Mouse (Mus musculus): Measurements from ENCODE around the gene Avpi1.
A peak's percentile ranks its signal among the peaks of the same experiment; 100 is the strongest.

The Avpi1 gene

DNA sequence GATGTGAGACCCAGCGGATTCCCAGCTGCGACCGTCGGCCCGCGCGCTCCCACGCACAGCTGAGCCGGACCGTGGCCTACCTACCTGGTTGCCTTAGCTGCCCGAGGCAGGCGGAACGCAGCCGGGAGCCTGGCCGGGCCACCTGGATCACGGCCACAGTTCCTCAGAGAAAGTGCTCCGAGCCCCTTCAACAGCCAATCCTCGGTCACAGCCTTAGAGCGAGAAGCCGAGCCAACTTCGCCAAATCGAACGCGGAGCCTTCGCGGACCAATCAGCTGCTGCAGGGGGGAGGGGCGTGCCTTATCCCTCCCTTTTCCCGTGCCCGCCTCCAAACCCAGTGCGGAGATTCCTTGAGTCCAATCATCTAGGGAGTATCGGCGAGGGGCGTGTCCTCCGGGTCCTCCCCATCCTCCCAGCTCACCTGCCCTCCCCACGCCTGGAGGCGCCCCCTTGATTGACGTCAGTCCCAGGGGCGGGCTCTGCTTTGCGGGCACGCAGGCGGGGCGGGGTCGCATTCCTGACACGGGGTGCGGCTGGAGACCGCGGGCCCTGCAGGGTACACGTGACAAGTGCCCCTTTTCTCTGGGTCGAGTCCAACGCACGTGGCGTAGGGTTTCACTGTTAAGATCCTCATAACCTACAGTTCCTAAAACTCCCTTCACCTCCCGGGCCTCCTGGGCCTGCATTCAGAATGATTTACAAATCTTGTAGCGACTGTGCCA is at the start of gene Avpi1:
Gene Avpi1 (minus strand): TSS at position 273 of the 722 bp plus-strand sequence.
- peak; percentile 100 for DNase-seq (ENCODE audit: low read depth, low spot score)

DNA sequence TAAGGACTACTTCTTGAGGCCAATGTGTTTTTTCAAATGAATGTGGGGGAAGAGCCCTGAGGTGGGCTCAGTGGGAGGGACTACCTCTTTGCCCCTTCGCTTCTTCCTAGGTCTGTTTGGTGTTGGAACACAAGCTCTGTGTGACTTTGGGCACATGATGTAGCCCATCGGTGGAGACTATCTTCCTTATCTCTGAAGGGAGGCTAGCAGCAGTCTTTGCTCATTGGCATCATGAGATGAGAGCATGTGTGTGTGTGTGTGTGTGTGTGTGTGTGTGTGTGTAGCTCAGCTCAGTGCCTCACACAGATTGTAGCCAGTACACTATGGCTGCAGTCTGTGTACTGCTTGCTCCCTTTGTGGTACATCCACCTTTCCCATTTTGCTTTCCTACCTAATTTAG is 48.6 kb upstream of the Avpi1 start:
- no peak for DNase-seq (ENCODE audit: low read depth, low spot score)

DNA sequence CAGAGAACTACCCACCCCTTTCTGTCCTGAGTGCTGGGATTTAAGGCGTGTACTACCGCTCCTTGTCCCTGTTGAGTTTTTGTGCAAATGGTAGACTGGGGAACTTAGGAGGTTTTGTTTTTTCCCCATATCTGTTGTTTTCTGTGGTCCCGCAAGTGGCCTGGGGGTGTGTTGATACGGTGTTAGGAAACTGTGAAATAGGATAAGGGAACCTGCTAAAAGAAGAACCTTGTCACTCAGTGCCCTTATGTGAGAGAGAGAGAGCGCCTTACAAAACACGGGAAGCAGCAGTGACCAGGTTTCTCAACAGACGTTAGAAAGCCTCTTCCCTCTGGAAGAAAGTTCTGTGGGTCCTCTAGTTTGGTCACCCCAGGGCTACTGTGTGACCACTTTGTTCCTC is 48.0 kb upstream of the Avpi1 start:
- no peak for DNase-seq (ENCODE audit: low read depth, low spot score)

DNA sequence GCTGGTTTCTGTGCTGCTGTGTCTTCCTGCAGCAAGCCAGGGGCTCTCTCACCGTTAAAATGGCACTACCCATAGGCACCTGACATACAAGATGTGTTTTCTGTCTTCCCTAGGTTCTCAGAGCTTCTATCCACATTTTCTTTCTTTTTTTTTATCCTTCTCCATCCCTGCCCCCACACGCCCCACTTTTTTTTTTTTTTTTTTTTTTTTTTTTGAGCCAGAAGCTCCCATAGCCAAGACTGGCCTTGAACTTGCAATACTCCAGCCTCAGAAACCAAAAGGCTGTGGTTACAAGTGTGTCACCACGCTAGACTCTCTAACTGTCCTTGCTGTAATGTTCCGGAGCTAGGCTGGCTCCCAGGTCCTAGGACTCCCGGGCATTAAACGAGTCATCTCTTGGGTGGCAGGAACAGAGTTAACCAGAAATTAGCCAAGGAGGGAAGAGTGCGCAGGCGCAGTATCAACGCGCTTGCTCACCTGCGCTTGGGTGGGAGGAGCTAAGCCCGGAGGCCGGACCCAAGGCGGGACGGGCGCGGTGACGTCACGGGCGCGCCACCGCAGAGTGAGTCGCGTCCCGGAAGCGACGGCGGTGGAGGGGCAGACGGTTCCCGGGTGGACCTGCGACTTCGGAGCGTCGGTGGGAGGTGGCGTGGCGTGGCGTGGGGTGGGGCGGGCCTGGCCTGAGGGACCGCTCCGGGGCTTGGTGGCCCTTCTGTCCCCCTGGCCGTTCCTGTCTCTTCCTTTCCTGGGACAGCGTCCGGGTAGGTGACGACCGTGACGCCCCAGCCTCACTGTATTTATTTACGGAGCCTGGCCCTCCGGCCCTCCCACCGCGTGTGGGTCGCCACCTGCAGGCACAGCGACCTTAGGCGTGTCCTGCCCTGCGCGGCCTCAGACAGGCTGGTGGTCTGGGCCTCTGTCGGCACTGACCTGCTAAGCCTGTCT is 41.4 kb upstream of the Avpi1 start:
- DNase-seq (ENCODE audit: low read depth, low spot score), result peak; percentile 95

DNA sequence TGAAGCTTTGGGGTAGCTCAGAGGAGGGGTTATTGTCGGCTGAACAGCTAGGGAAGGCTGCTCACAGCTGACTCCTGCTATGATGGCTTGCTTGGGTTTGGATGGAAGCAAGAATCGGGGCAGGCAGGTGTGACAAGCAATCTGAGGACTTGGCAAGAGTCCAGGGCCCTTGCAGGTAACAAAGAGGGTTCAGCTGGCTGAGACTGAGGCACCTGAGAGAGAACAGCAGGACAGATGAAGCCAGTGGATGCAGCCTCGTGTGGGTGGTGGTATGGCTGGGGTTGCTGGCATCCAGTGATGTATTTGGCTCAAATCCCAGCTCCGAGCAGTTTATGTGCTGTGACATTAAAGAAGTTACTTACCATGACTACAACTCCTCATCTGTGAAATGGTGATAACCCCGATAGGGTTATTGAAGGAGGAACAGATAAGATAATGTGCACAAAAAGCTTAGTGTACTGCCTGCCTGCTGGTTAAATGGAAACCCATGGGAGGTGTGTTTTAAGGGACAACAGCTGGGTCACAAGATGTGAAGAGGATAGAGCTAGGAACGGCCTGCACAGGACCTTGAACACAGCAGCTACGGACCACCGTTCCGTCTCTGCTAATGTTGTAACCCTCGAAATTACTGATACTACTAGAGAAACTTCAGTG is 40.6 kb upstream of the Avpi1 start:
- no peak for DNase-seq (ENCODE audit: low read depth, low spot score)

DNA sequence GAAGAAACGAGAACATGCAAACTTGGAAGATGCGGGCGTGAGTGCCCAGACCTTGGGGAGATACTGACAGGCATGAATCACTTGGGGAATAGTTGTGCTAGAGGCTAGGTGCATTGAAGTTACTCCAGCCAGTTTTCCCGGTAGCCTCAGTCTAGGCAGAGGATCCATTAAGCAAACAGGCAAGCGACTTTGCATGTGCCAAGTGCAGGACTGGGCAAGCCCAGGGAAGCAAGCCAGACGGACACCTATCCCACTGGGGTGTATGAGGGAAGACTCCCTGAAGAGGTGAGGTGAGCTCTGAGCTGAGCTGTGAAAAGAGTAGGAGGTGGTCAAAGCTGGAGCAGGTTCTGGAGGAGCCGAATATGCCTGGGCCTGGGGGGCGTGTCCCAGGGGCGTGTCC is 38.6 kb upstream of the Avpi1 start:
- DNase-seq (ENCODE audit: low read depth, low spot score), result no peak

DNA sequence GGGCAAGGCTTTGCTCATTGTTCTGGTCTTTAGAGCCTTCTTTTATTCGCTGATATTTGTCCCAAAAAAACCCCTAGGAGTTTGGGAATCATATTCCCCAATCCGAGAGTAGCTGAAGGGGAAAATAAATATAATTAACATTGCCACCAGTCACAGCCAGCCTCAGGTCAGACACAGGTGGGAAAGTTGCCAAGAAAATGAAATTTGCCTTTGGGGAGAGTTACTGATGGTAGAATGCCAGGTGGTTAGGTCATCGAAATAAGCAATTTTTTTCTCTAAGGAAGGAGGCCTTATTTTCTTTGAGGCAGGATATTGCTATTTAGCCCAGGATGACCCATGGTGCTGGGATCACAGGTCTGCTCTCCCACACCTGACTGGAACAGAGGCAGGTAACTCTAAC is 37.9 kb upstream of the Avpi1 start:
- DNase-seq (ENCODE audit: low read depth, low spot score), result no peak

DNA sequence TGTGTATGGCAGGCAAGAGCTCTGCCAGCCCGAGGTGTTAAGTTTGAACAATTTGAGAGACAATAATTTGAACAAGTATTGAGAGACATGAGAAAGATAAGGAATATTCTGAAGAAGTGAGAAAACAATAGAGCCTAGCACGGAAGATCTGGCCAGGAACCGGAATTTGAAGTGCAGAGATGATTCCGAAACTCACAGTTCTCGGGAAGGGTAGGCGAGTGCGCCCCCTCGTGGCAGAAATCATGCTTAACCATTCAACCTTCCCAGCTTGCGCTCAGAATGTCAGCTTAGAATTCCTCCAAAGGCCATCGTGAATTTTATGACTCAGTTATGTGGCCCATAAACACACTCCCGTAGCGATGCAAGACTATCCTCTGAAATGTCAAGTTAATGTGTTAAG is 37.3 kb upstream of the Avpi1 start:
- DNase-seq (ENCODE audit: low read depth, low spot score), result peak; percentile 80

DNA sequence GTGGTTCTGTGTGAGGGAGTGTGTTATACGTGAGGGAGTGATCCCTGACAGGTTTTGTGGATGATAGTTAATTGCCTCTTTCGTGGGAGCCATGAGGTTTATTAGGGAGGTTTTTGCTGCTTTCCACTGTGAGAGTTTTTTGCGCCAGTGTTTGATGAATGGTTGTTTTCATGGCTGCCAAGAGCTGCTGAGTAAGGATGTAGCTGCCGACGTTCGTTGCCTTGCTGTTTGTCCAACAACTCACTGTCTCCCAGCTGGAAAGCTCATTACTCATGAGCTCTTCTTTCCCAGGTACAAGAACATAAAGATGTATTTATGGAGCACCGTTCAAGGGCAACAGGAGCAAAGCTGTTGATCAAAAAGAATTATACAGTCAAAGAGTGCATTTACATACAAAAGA is 35.3 kb upstream of the Avpi1 start:
- no peak for DNase-seq (ENCODE audit: low read depth, low spot score)

DNA sequence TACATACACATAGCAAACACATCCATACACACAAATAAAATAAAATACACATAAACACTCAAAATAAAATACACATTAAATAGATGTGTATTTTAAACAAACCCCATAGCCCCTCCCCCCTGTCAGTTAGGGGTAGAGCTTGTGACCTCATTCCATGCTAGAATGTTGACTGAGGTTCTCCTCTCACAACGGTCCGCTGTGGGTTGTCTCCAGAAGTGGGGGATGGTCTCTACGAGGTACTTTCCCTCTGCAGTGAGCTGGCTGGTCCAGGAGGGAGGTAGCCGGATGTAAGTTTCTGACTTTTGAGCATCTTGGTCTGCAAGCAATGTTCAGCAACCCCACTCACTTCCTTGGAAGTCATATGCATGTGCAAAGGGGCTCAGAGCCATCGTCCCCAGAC is 34.9 kb upstream of the Avpi1 start, which contains the start of gene Zfyve27:
Gene Zfyve27 (plus strand): TSS at position 188 of the 400 bp plus-strand sequence.
- DNase-seq (ENCODE audit: low read depth, low spot score), result no peak

DNA sequence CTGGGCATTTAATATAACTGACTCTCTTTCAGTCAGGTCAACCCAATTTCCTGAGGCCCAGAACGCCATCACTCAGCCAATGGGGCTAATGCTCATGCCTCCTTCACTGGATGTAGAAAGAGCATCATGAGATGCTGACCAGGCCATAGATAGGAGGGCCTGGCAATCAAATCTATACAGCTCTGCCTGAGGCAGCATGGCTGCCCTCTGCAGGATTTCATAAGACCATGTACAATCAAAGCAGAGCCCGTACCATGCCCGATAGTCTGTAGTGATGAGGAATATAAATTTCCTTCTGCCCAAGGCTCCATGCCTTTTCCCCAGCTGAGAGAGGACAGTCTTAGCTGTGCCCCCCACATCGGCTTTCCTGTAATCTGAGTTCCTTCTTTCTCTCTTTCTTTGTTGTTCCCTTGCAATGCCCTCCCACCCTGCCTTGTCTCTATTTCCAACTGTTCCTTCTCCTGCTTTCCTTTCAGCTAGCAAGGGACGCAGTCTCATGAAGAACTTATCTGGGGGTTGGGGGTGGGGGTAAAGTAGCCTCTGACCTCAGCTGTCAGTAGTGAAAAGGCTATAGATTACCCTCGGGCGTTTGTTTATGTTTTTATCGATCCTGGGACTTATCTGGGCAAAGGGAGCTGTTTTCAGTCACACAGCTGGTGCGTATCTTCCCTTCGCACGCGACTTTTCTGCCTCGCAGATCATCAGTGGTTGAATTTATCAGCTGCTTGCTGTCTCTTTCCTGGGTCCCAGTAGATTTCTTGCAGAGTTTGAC is 29.6 kb upstream of the Avpi1 start:
- no peak for DNase-seq (ENCODE audit: low read depth, low spot score)

DNA sequence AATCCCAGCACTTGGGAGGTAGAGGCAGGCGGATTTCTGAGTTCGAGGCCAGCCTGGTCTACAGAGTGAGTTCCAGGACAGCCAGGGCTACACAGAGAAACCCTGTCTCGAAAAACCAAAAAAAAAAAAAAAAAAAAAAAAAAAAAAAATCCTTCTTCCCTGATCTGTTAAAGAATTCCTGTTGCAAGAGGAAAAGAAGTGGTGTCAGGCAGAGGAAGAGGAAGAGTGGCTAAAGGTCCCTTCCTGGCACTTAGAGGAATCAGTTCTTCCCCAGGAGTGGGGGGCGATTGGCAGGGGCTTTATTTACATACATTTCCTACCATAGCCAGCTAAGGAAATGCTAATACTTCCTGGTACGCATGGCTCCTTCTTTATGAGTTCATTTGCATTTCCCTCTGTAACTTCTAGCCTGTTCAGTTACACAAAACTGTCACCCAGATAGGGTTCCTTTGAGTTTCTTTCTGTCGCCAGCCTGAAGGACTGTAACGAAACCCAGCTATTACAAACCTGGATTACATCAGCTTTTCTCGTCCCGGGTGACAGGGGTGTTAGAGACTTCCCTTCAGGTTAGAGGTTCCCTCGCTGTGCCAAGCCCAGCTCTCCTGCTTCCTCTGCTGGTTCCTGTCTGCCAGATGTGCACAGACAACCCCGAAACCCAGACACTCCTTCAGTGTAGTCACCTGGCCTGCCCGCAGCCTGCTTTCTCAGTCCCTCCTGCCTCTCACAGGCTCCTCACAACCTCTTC is 28.8 kb upstream of the Avpi1 start:
- no peak for DNase-seq (ENCODE audit: low read depth, low spot score)

DNA sequence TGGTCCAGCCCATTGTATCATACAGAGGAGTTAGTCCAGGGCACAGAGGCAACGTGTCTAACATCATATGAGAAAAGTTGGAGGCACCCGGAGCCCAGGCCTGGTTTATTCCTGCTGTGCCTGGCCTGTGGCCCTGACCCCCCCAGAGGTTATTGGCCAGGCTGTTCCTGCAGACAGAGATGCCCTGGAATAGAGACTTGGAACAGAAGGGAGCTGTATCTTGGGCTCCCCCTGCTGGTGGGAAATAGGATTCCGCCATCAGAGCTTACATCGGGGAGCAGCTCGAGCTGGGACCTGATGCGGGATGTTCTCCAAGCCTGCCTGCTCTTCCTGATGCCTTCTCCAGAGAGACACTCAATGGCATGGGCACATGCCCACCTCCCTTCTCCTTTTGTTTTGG is 23.1 kb upstream of the Avpi1 start:
- DNase-seq (ENCODE audit: low read depth, low spot score), result peak; percentile 90

DNA sequence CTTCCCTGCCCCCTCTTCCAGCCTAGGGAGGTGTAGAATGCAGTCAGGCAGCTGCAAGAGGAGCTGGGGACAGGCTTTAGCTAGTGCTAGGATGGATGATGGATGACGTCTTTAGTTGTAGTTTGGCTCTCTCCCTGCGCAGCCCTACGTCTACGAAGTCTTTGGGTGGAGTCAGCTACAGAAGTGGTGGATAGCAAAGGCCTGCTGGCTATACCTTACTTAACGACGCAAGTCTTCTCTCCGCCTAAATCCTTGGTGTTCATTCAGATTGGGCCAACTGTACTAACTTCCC is 19.7 kb upstream of the Avpi1 start:
- no peak for DNase-seq (ENCODE audit: low read depth, low spot score)

DNA sequence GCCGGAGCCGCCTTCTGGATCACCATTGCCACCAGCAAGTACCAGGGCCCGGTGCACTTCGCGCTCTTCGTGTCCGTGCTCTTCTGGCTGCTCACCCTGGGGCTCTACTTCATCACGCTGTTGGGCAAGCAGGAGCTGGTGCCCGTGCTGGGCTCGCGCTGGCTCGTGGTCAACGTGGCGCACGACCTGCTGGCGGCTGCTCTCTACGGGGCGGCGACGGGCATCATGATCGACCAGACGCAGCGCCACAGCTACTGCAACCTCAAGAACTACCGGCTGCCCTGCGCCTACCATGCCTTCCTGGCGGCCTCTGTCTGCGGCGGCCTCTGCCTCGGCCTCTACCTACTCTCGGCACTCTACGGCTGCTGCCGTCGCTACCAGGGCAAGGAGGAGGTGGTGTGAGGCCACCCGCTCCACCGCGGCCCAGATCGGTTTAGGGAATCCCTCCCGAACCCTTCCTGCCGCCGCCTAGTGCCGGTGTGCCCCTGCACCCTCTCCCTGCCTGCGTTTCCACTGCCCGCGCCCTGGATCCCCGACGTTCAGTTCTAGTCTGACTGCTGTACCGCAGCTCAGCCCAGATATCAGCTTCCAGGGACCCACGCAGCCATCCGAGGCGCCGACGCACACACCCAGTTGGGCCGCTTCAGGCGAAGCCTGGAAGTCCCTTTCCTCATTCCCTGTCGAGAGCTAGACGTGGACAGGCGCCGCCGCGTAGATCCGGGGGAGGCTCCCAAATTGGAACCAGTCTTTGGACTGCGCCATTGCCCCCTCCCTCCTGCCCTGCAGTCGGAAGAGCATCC is 19.1 kb upstream of the Avpi1 start:
- peak; percentile 64 for DNase-seq (ENCODE audit: low read depth, low spot score)

DNA sequence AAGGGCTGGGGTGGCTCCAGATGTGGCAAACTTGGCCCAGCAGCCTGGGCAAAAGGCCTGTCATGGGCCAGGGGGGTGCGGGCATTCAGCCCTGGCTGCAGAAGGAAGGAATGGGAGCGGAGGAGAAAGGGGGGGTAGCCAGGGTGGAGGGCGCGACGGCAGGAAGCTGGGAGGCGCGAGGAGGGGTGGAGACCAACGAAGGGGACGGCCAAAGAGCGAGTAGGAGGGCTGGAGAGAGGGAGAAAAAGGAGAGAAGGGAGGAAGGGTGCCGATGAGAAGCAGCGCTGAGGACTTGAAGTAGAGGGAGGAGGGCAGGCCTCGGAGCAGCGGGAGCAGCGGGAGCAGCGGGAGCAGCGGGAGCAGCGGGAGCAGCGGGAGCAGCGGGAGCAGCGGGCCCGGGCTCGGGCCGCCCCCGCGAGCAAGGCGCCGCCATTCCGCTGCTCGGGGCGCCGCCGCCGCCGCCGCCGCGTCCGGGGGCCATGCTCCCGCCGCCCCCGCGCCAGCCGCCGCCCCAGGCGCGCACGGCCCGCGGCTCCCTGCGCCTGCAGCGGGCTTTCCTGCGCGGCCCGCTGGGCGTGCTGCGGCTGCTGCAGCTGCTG is 18.4 kb upstream of the Avpi1 start, which contains the start of gene Marveld1:
Gene Marveld1 (plus strand): TSS at position 231 of the 599 bp plus-strand sequence.
- peak; percentile 79 for DNase-seq (ENCODE audit: low read depth, low spot score)

DNA sequence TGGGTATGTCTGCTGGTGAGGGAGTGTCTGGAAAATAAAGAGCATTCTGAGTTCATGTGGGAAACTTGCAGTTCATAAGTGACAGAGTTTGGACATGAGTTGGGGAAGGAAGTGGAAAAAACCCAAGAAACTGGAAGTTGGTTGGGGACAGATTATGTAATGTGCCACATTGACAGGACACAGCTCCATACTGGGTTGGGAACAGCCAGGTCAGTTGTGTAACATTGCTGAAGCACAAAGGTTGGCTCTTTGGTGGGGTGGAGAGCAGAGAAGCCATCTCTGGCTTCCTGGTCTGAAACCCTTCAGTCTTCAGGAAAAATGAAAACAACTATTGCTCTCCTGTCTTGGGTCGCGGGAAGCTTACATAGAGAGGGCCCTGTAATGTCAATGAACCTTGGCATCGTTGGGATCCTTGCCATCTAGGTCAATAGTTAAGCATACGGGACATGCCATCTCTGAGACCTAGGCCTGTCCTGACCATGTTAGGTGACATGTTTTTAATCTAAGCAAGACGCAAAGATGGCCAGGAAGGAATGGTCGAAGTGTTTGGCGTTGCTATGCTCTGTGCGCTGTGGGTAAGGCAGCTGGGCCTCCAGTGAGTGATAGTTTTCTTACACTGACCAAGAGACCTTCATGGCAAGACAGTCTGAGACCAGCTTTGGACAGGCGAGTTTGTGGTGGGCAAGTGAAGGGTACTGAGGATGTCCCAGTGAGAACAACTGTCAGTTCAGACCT is 17.6 kb upstream of the Avpi1 start:
- no peak for DNase-seq (ENCODE audit: low read depth, low spot score)

DNA sequence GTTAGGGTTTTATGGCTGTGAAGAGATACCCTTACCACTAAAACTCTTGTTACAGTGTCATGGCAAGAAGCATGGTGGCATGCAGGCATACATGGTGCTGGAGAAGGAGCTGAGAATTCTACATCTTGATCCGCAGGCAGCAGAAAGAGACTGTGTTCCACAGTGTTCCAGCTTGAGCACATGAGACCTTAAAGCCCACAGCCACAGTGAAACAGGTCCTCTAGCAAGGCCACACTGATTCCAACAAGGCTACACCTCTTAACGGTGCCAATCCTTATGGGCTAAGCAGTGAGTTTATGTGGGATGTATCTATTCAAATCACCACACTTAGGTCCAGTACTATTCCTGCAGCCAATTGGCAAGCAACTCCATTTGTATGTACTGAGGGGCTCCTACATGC is 16.9 kb upstream of the Avpi1 start:
- DNase-seq (ENCODE audit: low read depth, low spot score), result no peak

DNA sequence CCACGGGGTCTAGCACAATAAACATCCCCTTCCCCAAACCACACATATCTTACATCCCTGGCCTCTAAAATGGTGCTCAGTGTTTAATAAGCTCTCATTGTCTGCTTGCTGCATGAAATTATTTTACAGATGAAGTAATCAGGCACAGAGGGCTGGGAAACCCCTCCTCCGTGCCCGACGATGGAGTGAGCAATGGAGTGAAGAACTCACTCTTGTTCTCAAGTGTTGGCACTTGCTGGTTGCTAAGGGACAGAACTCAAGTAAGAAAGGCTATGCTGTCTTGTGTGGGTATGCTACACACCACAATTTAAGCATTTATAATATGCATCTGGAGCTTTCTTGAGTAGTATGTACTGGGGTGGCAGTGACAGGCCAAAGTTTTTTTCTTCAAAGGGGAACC is 16.4 kb upstream of the Avpi1 start:
- no peak for DNase-seq (ENCODE audit: low read depth, low spot score)

Data from R1 (cell line).